In the genomic region with DNA sequence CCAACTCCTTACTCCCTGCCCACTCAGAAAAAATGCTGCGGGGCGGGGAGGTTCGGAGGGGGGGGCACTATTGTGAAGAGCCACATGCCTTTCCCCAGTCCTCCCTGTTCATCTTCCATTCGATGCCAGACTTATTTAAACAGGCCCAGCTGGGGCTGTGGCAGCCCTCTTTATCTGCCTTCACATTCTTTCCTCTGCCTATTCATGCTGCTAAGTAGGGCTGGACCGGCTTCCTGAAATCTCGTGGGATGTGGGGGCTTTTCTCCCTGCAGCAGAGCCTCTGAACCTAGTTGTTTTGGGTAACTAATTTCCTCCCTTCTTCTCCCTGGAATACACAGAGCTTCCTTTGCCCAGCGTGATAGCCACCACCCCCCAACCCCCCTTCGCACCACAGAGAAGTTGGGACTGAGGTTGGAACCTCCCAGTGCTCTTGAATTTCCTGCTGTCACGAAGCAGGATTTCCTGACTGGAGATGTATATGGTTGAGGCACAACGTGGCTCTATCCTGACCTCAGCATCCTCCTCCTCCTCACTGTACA, we compare ENCODE assay signal across 7 mouse cellular contexts.
DNase-seq lines count a peak whose midpoint lies in the region; ATAC-seq and TF ChIP-seq lines count a peak whose summit lies in the region.

No protein-coding gene starts in this region.

- no peak overlapping the region for H3K4me3 ChIP-seq in brown adipose tissue, adult 24 weeks (ENCODE audit: insufficient read depth, low read depth, low read length)
- no peak overlapping the region for H3K4me3 ChIP-seq in lung, postnatal 0 days (ENCODE audit: low read depth, low read length)

- ATAC-seq in granulocyte monocyte progenitor cell, adult 5-6 weeks (replicated peaks; ENCODE audit: poor library complexity, severe bottlenecking) = peak; percentile 47
- peak; percentile 86 for ATAC-seq in lung, postnatal 0 days

- H3K9ac ChIP-seq in lung, postnatal 0 days (replicated peaks; ENCODE audit: low read depth) = no peak overlapping the region

- peak overlapping the region; percentile 92 for H3K27ac ChIP-seq in brown adipose tissue, adult 24 weeks (replicated peaks; ENCODE audit: low read depth, low read length)
- peak overlapping the region; percentile 65 for H3K27ac ChIP-seq in lung, postnatal 0 days (ENCODE audit: low read length)

- no peak overlapping the region for H3K4me2 ChIP-seq in lung, postnatal 0 days (replicated peaks; ENCODE audit: low read depth, low read length)

- peak; percentile 91 for TF ChIP-seq EP300 in lung, postnatal 0 days (IDR thresholded peaks at IDR 0.05)

- H3K4me1 ChIP-seq in brown adipose tissue, adult 24 weeks (ENCODE audit: control insufficient read depth, insufficient read depth, insufficient read length, low read length) = peaks cover 12% of the 10 kb centered on the region; the same call in 1 of the 2 replicates
- H3K4me1 ChIP-seq in lung, postnatal 0 days (ENCODE audit: insufficient read depth, low read depth, low read length) = no peaks in the 10 kb centered on the region

- 11% methylated on average over 10 of the region's 10 CpGs for WGBS in lung, postnatal 0 days

- no peaks in the 10 kb centered on the region for H3K36me3 ChIP-seq in lung, postnatal 0 days (ENCODE audit: insufficient read depth, low read length)

- DNase-seq in kidney, adult 11 months = peak; percentile 57
- peak; percentile 76 for DNase-seq in lung, postnatal 0 days (ENCODE audit: low spot score)
- no peak for DNase-seq in left cerebral cortex, adult 11 months (ENCODE audit: low spot score)
- no peak for DNase-seq in cerebellum, postnatal 4 days (ENCODE audit: low spot score in 2 of 2)
- DNase-seq in frontal cortex, postnatal 25 days (ENCODE audit: low spot score in 2 of 2) = no peak

- H3K9me3 ChIP-seq in lung, postnatal 0 days (ENCODE audit: low read length) = no peaks in the 10 kb centered on the region

- TF ChIP-seq CTCF in lung, postnatal 0 days (IDR thresholded peaks at IDR 0.05) = no peak

- H3K27me3 ChIP-seq in lung, postnatal 0 days (replicated peaks; ENCODE audit: insufficient read depth, low read length) = no peaks in the 10 kb centered on the region

Comparison
In these comparisons a context has a peak if more than half of its experiments do, and no peak if none do; other contexts are left out.
1. DNase-seq: peak in kidney, adult 11 months (single experiment) and lung, postnatal 0 days (single experiment); none in left cerebral cortex, adult 11 months (single experiment), cerebellum, postnatal 4 days (0 of 2) and frontal cortex, postnatal 25 days (0 of 2).